20 mouse cellular contexts compared by ENCODE assay signal in genomic region chr11:76723911-76724310, GRCm38 (mm10). TPM values are rescaled to one million over a fixed set of nuclear protein-coding genes. Genes with fewer than 3 reads are reported as not detected.
"Had no signal": no experiment of that assay in that cellular context is flagged by ENCODE, and none has a peak within 500 bp of the region (broad histone marks: within the 10 kb centered on the region; RNA-seq: fewer than 3 reads in every experiment).

No protein-coding gene starts in this region.

- DNase-seq: cerebellum, adult 2 months; cerebellum, adult 9-10 months; cerebellum, adult 9-11 months; cerebellum, postnatal 36 days; embryo, embryonic 11 days; forebrain, postnatal 0 days; gastrocnemius, adult 2 months; gastrocnemius, postnatal 10 days; gastrocnemius, postnatal 14 days; gastrocnemius, postnatal 25 days; gastrocnemius, postnatal 36 days; heart, adult 11 months; heart, adult 18-20 months; heart, adult 2 months had no signal

RNA-seq across cellular contexts. Expression of gene Trarg1, which starts 44.3 kb away (rescaled TPM):
- total RNA-seq: common myeloid progenitor, adult 5-6 weeks; granulocyte monocyte progenitor cell, adult 5-6 weeks had no signal

RNA-seq across cellular contexts. Expression of gene Bhlha9, which starts 51.6 kb away (rescaled TPM):
- total RNA-seq: common myeloid progenitor, adult 5-6 weeks; gastrocnemius, adult 18-20 months; gastrocnemius, adult 2 months; gastrocnemius, adult 8-10 months; gastrocnemius, postnatal 10 days; gastrocnemius, postnatal 14 days; gastrocnemius, postnatal 25 days; gastrocnemius, postnatal 36 days; gastrocnemius, postnatal 4 days; granulocyte monocyte progenitor cell, adult 5-6 weeks; heart, adult 18-20 months; heart, adult 2 months; heart, adult 8-10 months had no signal
